20 mouse cellular contexts compared by ENCODE assay signal in genomic region chr10:60395605-60396004, GRCm38 (mm10). TPM values are rescaled to one million over a fixed set of nuclear protein-coding genes. Genes with fewer than 3 reads are reported as not detected.
DNase-seq lines count a peak whose midpoint lies in the region; ATAC-seq and TF ChIP-seq lines count a peak whose summit lies in the region.
"Had no signal": no experiment of that assay in that cellular context is flagged by ENCODE, and none has a peak within 500 bp of the region (broad histone marks: within the 10 kb centered on the region; RNA-seq: fewer than 3 reads in every experiment).

No protein-coding gene starts in this region.

- no peaks in the 10 kb centered on the region for H3K27me3 ChIP-seq in hindbrain, postnatal 0 days (ENCODE audit: insufficient read depth, low read length)
- H3K27me3 ChIP-seq in hindbrain, embryonic 14.5 days (ENCODE audit: control insufficient read depth, insufficient read depth, low read length) = no peaks in the 10 kb centered on the region
- H3K27me3 ChIP-seq in megakaryocyte, embryonic 14.5 days (replicated peaks) = peaks cover 14% of the 10 kb centered on the region
- H3K27me3 ChIP-seq: forebrain, embryonic 12.5 days; intestine, embryonic 15.5 days; midbrain, embryonic 12.5 days had no signal

- DNase-seq in hindbrain, postnatal 0 days (ENCODE audit: low spot score) = no peak
- DNase-seq in hindbrain, embryonic 14.5 days (ENCODE audit: low spot score) = no peak
- DNase-seq in NIH3T3 (ENCODE audit: low read depth) (peak; percentile 58), MN1 (ENCODE audit: low spot score) (no peak)
- no peak for DNase-seq in cerebellum, adult 11-12 months
- DNase-seq: cerebellum, adult 18-20 months; cerebellum, postnatal 25 days; gastrocnemius, postnatal 25 days; lung, adult 18-20 months; lung, postnatal 4 days; retina, postnatal 1 day; thymus, adult 2 months had no signal

- H3K4me2 ChIP-seq in hindbrain, postnatal 0 days (ENCODE audit: low read depth, low read length) = no peak overlapping the region
- no peak overlapping the region for H3K4me2 ChIP-seq in hindbrain, embryonic 14.5 days (replicated peaks)
- H3K4me2 ChIP-seq: forebrain, embryonic 12.5 days; intestine, embryonic 15.5 days; midbrain, embryonic 12.5 days had no signal

- no peaks in the 10 kb centered on the region for H3K9me3 ChIP-seq in hindbrain, postnatal 0 days (ENCODE audit: low read length)
- no peaks in the 10 kb centered on the region for H3K9me3 ChIP-seq in hindbrain, embryonic 14.5 days (ENCODE audit: control insufficient read depth, low read length)
- H3K9me3 ChIP-seq in megakaryocyte, embryonic 14.5 days = no peaks in the 10 kb centered on the region
- H3K9me3 ChIP-seq: forebrain, embryonic 12.5 days; intestine, embryonic 15.5 days; limb, embryonic 10.5 days; midbrain, embryonic 12.5 days had no signal

- no peak overlapping the region for H3K27ac ChIP-seq in hindbrain, postnatal 0 days
- H3K27ac ChIP-seq in hindbrain, embryonic 14.5 days = no peak overlapping the region
- H3K27ac ChIP-seq: forebrain, embryonic 12.5 days; intestine, embryonic 15.5 days; midbrain, embryonic 12.5 days had no signal

- ATAC-seq in hindbrain, postnatal 0 days = peak; percentile 31; the same call in 1 of the 2 replicates
- no peak for ATAC-seq in hindbrain, embryonic 14.5 days (ENCODE audit: low FRiP score)
- ATAC-seq in frontal cortex, adult (ENCODE audit: low TSS enrichment) = no peak
- ATAC-seq: intestine, embryonic 15.5 days had no signal

- no peaks in the 10 kb centered on the region for H3K4me1 ChIP-seq in hindbrain, postnatal 0 days (ENCODE audit: insufficient read depth, low read length)
- H3K4me1 ChIP-seq in hindbrain, embryonic 14.5 days (replicated peaks; ENCODE audit: control insufficient read depth, insufficient read depth, low read length) = 0 out of 2 replicates have a peak, but pooled peaks cover 15% of the 10 kb centered on the region
- peaks cover 63% of the 10 kb centered on the region for H3K4me1 ChIP-seq in megakaryocyte, embryonic 14.5 days
- H3K4me1 ChIP-seq: intestine, embryonic 15.5 days had no signal

- 68% methylated on average over 5 of the region's 5 CpGs for WGBS in hindbrain, postnatal 0 days
- 75% methylated on average over 5 of the region's 5 CpGs for WGBS in hindbrain, embryonic 14.5 days

- H3K4me3 ChIP-seq in hindbrain, postnatal 0 days (ENCODE audit: low read length) = no peak overlapping the region
- no peak overlapping the region for H3K4me3 ChIP-seq in hindbrain, embryonic 14.5 days (replicated peaks; ENCODE audit: low read length)
- H3K4me3 ChIP-seq in megakaryocyte, embryonic 14.5 days (replicated peaks) = peak overlapping the region; percentile 2
- H3K4me3 ChIP-seq: forebrain, embryonic 12.5 days; intestine, embryonic 15.5 days; limb, embryonic 10.5 days; midbrain, embryonic 12.5 days had no signal

- H3K36me3 ChIP-seq in hindbrain, postnatal 0 days (ENCODE audit: insufficient read depth, low read length) = no peaks in the 10 kb centered on the region
- no peaks in the 10 kb centered on the region for H3K36me3 ChIP-seq in hindbrain, embryonic 14.5 days (replicated peaks; ENCODE audit: control insufficient read depth, insufficient read depth)
- peaks cover 19% of the 10 kb centered on the region for H3K36me3 ChIP-seq in megakaryocyte, embryonic 14.5 days (replicated peaks; ENCODE audit: low read length)
- H3K36me3 ChIP-seq: forebrain, embryonic 12.5 days; intestine, embryonic 15.5 days; limb, embryonic 10.5 days; midbrain, embryonic 12.5 days had no signal

- H3K9ac ChIP-seq in hindbrain, postnatal 0 days (replicated peaks; ENCODE audit: low read length) = no peak overlapping the region
- H3K9ac ChIP-seq in hindbrain, embryonic 14.5 days = no peak overlapping the region
- H3K9ac ChIP-seq: forebrain, embryonic 12.5 days; intestine, embryonic 15.5 days; midbrain, embryonic 12.5 days had no signal

- TF ChIP-seq CTCF in hindbrain, postnatal 0 days (IDR thresholded peaks at IDR 0.05; ENCODE audit: low read depth) = no peak

RNA-seq across cellular contexts. Expression of gene Gm17455, which starts 3.9 kb away (rescaled TPM):
- 2.4 and 19.4 TPM in 2 replicates for total RNA-seq in hindbrain, postnatal 0 days (2014; rRNA removed)
- polyA plus RNA-seq in hindbrain, postnatal 0 days (2015; fragmentation: Nextera tagmentation; extraction: Ambion mirVana) = 8.9 and 12.4 TPM in 2 replicates
- polyA plus RNA-seq in hindbrain, embryonic 14.5 days (2014; fragmentation: Nextera tagmentation; extraction: Ambion mirVana) = 9.7 and 18.2 TPM in 2 replicates
- 0.44 TPM in 1 of 2 replicates, not detected in the other for polyA plus RNA-seq in megakaryocyte, embryonic 14.5 days (2012; ENCODE audit: insufficient read depth, low replicate concordance)
- total RNA-seq: gastrocnemius, postnatal 25 days; liver, adult 2 months had no signal
- polyA plus RNA-seq: liver, adult 2 months; stomach, embryonic 16.5 days had no signal

RNA-seq across cellular contexts. Expression of gene Vsir, which starts 49.0 kb away (rescaled TPM):
- total RNA-seq in hindbrain, postnatal 0 days (2014; rRNA removed) = 19.2 and 43.1 TPM in 2 replicates
- polyA plus RNA-seq in hindbrain, postnatal 0 days (2015; fragmentation: Nextera tagmentation; extraction: Ambion mirVana) = 1.9 and 4.8 TPM in 2 replicates
- polyA plus RNA-seq in hindbrain, embryonic 14.5 days (2014; fragmentation: Nextera tagmentation; extraction: Ambion mirVana) = 2.5 and 2.7 TPM in 2 replicates
- 29.9 and 107 TPM in 2 replicates for polyA plus RNA-seq in megakaryocyte, embryonic 14.5 days (2012; ENCODE audit: insufficient read depth, low replicate concordance)
